Mouse (Mus musculus): ENCODE measurements around the gene Slc44a4. TPM values are rescaled to one million over a fixed set of nuclear protein-coding genes. Genes with fewer than 3 reads are reported as not detected.

Slc44a4 gene
- polyA plus RNA-seq (2012; rRNA removed): 0.06 and 0.07 TPM in 2 replicates

DNA sequence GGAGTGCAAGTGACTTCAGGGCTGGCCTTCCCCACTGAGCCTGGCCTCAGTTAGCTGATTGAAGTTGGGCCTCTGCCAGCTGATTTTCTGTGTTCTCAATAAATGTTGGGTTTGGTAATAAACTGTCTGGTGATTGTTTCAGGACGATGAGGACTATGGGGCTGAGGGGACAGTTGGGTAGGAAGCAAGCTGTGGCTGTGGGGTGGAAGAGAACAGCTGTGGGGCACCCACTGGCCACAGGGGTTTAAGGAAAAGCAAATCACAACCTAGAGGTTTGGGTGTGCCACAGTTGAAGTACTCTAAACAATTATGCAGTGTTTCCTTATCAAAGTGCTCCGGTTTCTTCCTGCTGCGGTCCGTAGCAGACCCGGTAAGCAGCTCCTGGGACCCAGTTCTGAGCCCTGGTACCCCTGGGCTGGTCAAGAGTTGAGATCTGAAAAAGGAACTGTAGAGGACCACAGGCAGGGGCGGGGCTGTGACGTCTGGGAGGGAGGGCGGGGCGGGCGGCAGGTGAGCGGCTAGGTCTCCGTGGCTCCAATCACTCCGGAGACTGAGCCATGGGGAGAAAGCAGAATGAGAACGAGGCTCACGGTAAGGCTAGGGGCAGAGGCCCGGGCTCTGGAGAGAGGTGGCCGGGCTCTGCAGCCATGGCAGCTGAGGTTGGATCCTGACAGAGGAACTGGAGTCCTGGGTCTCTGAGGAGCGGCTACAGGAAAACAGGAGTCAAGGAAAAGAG lies at the start of gene Slc44a4:
Gene Slc44a4 (plus strand): TSS at position 537 of the 736 bp plus-strand sequence.
- no peak for DNase-seq (ENCODE audit: low read depth)
- TF ChIP-seq POLR2A (IDR thresholded peaks at IDR 0.05; ENCODE audit: borderline replicate concordance, extremely low read depth, insufficient read depth, insufficient read length, poor library complexity, severe bottlenecking): no peak
- TF ChIP-seq CTCF (IDR thresholded peaks at IDR 0.05; ENCODE audit: borderline replicate concordance, extremely low read depth, insufficient read depth, insufficient read length): no peak

GRCm38 (mm10) chr17:34865981-34866380 lies 48.3 kb upstream of the Slc44a4 start:
- TF ChIP-seq POLR2A (IDR thresholded peaks at IDR 0.05; ENCODE audit: borderline replicate concordance, extremely low read depth, insufficient read depth, insufficient read length, poor library complexity, severe bottlenecking): no peak
- no peak for TF ChIP-seq CTCF (IDR thresholded peaks at IDR 0.05; ENCODE audit: borderline replicate concordance, extremely low read depth, insufficient read depth, insufficient read length)
- DNase-seq (ENCODE audit: low read depth): no peak

DNA sequence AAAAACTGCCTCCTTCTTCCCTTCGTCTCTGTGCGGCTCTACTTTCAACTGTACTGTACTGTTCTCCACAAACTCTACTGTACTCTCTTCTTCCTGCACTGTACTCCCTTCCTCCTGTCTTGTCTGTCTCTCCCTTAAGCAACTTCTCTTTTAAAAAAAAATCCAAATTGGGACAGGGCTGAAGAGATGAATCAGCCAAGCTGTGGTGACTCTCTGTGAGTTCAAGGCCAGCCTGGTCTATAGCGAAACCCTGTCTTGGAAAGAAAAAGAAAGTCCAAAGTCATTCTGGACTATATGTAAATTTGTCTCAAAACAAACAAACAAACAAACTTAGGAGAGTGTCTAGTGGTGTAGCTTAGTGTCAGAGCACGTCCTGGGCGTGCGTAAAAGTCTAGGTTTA lies 39.9 kb upstream of the Slc44a4 start:
- DNase-seq (ENCODE audit: low read depth): no peak
- no peak for TF ChIP-seq CTCF (IDR thresholded peaks at IDR 0.05; ENCODE audit: borderline replicate concordance, extremely low read depth, insufficient read depth, insufficient read length)
- no peak for TF ChIP-seq POLR2A (IDR thresholded peaks at IDR 0.05; ENCODE audit: borderline replicate concordance, extremely low read depth, insufficient read depth, insufficient read length, poor library complexity, severe bottlenecking)

DNA sequence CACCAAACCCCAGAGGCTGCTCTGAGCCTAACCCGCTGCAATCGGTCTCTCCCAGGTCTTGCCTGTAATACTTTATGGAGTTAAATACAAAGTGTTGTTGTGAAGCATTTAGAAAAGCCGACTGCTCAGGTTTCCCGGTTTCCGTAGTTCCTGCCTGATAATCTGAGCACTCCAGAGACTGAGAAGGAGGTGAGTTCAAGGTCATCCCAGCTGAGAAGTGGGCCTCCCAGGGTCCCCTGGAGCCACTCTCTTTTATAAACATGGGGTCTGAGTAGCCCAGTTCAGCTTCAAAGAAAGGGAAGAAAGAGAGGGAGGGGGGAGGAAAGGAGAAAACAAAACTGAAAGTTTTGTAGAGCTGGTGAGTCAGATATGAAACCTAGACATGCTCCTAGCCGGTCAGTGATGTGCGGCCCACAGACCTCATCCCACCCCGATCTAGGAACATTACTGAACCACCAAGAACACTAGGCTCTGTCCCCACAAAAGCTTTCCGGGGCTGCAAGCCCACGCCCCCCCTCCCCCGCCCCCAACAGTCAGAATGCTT lies 34.9 kb upstream of the Slc44a4 start, which contains the start of gene Zbtb12:
Gene Zbtb12 (plus strand): TSS at position 148 of the 544 bp plus-strand sequence.
- no peak for DNase-seq (ENCODE audit: low read depth)
- no peak for TF ChIP-seq CTCF (IDR thresholded peaks at IDR 0.05; ENCODE audit: borderline replicate concordance, extremely low read depth, insufficient read depth, insufficient read length)
- TF ChIP-seq POLR2A (IDR thresholded peaks at IDR 0.05; ENCODE audit: borderline replicate concordance, extremely low read depth, insufficient read depth, insufficient read length, poor library complexity, severe bottlenecking): no peak

GRCm38 (mm10) chr17:34881166-34881565 lies 33.1 kb upstream of the Slc44a4 start:
- DNase-seq (ENCODE audit: low read depth): no peak
- no peak for TF ChIP-seq CTCF (IDR thresholded peaks at IDR 0.05; ENCODE audit: borderline replicate concordance, extremely low read depth, insufficient read depth, insufficient read length)
- no peak for TF ChIP-seq POLR2A (IDR thresholded peaks at IDR 0.05; ENCODE audit: borderline replicate concordance, extremely low read depth, insufficient read depth, insufficient read length, poor library complexity, severe bottlenecking)

DNA sequence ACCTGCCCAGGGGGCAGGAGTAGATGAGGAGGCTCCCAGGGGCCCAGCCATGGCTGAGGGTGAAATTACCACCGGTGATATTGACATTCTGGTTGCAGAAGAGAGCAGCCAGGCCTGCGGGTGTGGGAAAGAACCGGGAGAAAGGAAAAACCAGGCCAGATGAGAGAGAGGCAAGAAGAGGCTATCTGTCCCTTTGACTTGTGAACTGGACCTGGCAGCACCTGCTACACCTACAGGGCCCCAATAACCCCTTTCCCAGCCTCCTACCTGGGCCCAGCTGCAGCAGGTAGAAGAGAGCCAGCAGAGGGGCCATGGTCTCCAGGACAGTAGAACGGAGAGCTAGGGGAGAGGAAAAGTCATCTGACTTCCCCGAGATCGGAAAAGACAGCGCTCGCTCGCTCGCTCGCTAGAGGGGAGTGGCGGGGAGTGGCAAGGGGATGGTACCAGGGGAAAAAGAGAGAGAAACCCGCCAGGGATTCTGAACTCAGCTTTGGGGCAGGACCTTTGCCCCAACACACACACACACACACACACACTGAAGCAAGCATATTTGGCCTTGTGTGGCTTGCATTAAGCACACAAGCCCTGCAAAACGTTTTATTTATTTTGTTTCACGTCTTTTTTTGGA lies 32.5 kb upstream of the Slc44a4 start, which contains the start of gene Gm20547:
Gene Gm20547 (minus strand): TSS at position 360 of the 628 bp plus-strand sequence.
- no peak for TF ChIP-seq CTCF (IDR thresholded peaks at IDR 0.05; ENCODE audit: borderline replicate concordance, extremely low read depth, insufficient read depth, insufficient read length)
- no peak for TF ChIP-seq POLR2A (IDR thresholded peaks at IDR 0.05; ENCODE audit: borderline replicate concordance, extremely low read depth, insufficient read depth, insufficient read length, poor library complexity, severe bottlenecking)
- no peak for DNase-seq (ENCODE audit: low read depth)

DNA sequence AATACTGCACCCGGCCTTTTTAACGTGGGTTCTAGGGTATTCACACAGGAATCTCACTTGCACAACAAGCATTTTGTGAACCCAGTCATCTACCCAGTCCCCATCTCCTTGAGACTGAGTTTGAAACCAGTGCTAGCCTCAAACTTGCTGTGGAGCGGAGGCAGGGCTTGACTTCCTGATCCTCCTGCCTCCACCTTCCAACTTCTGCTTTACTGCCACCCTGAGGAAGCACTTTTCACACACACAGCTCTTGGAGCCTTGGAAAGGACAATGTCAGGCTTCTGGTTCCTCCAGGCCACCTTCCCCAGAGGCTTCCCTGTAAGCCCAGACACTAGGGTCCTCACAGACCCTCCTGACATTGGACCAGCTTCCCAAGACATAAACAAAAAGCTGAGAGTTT lies 30.9 kb upstream of the Slc44a4 start:
- no peak for DNase-seq (ENCODE audit: low read depth)
- TF ChIP-seq POLR2A (IDR thresholded peaks at IDR 0.05; ENCODE audit: borderline replicate concordance, extremely low read depth, insufficient read depth, insufficient read length, poor library complexity, severe bottlenecking) (no peak), CTCF (IDR thresholded peaks at IDR 0.05; ENCODE audit: borderline replicate concordance, extremely low read depth, insufficient read depth, insufficient read length) (no peak)

DNA sequence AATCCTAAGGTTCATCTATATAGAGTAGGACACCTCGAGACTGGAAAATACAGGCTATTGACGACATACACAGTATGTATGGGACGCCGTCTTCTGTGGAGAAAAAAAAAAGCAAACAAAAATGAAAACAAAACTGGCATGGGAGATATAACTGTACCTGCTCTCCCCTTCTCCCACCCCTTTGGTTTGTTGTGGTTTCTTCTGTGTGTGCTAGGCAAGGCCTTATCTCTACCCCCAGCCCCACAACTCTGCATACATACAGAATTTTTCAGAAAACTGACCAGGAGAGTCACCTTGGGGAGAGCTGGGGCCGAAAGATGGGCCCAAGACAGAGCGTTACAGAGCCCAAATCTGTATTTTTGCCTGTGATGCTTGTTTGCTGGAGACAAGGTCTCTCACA lies 29.6 kb upstream of the Slc44a4 start:
- DNase-seq (ENCODE audit: low read depth): no peak
- no peak for TF ChIP-seq CTCF (IDR thresholded peaks at IDR 0.05; ENCODE audit: borderline replicate concordance, extremely low read depth, insufficient read depth, insufficient read length)
- no peak for TF ChIP-seq POLR2A (IDR thresholded peaks at IDR 0.05; ENCODE audit: borderline replicate concordance, extremely low read depth, insufficient read depth, insufficient read length, poor library complexity, severe bottlenecking)

GRCm38 (mm10) chr17:34885615-34886014 lies 28.7 kb upstream of the Slc44a4 start:
- TF ChIP-seq POLR2A (IDR thresholded peaks at IDR 0.05; ENCODE audit: borderline replicate concordance, extremely low read depth, insufficient read depth, insufficient read length, poor library complexity, severe bottlenecking): no peak
- no peak for DNase-seq (ENCODE audit: low read depth)

- TF ChIP-seq CTCF (IDR thresholded peaks at IDR 0.05; ENCODE audit: borderline replicate concordance, extremely low read depth, insufficient read depth, insufficient read length): no peak
- TF ChIP-seq POLR2A (IDR thresholded peaks at IDR 0.05; ENCODE audit: borderline replicate concordance, extremely low read depth, insufficient read depth, insufficient read length, poor library complexity, severe bottlenecking): no peak
- no peak for DNase-seq (ENCODE audit: low read depth)
Observed at GRCm38 (mm10) chr17:34887942-34888341, 26.3 kb upstream of the Slc44a4 start.

- no peak for TF ChIP-seq POLR2A (IDR thresholded peaks at IDR 0.05; ENCODE audit: borderline replicate concordance, extremely low read depth, insufficient read depth, insufficient read length, poor library complexity, severe bottlenecking)
- no peak for TF ChIP-seq CTCF (IDR thresholded peaks at IDR 0.05; ENCODE audit: borderline replicate concordance, extremely low read depth, insufficient read depth, insufficient read length)
- no peak for DNase-seq (ENCODE audit: low read depth)
Observed at GRCm38 (mm10) chr17:34890074-34890743, 24.1 kb upstream of the Slc44a4 start.

Measured in brain, embryonic 14.5 days (tissue).